Mouse (Mus musculus): Measurements from ENCODE around the gene Dppa4.

DNA sequence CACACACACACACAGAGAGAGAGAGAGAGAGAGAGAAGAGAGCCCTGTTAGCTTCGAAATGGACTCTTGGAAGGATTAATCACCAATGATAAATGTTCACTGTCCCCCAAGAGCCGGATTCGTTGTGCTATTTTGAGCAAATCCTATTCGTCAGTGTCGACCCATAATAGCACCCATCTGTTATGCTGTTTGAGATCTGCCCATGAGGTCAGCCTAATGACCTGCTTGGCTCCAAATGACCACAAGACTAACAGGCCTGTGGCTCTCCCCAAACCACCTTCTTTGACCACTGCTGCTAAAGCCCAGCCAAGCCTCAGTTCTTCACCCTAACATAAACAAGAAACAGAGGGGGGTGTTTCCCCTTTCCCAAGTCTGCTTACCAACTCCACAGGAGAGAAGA is 43.4 kb downstream of the Dppa4 start:
- TF ChIP-seq CTCF (IDR thresholded peaks at IDR 0.05; ENCODE audit: low read depth, low read length) (no peak), POLR2A (IDR thresholded peaks at IDR 0.05; ENCODE audit: borderline replicate concordance, low read depth, low read length) (no peak)
